Mouse (Mus musculus): ENCODE results near the gene Asgr2. TPM values are rescaled to one million over a fixed set of nuclear protein-coding genes. Genes with fewer than 3 reads are reported as not detected.
"Not testable (repeated sequence)": the region's sequence is repeated elsewhere in the genome, so short reads cannot be mapped to it uniquely, and the experiment has no call there.

The Asgr2 gene
- under 1 TPM in 1 of 2 experiments, not detected in 1; 0.32 TPM for total RNA-seq (2021)
- long read RNA-seq, experiment 1, result 0 reads
- long read RNA-seq, experiment 2, result 0 reads

DNA sequence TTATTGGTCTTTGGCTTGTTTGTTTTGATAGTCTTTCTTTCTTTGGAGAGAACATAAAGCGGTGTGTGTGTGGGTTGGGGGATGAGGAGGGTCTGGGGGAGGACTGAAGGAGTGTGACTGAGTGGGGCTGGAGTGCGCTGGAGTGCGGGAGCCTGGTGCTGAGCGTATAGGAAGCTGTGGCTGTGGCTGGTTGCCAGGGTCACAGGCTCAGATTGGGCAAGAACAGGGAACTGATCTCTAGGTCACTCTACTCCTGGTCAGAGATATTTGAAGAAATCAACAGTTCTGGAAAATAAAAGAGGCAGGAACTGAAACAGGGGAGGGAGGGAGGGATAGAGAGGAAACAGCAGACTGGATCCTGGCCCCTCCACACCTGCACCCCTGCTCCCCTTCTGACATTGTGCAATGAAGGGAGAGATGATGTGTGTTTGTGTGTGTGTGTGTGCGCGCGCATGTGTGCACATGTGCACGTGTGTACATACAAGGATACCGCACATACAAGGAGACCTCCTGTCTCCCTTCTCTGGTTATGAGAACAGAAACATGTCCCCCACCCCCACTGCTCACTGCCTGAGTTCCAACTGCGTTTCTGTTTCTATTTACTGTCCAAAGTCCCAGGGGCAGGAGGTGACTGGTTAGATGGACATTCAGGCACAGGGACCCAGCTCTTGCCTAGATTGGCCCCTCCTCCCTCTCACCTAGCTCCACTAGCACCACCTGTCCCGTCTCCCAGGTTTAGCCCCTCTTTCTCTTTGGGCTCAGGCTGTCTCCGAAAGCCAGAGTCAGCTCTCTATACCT, at the start of gene Asgr2:
Asgr2 (plus strand) TSS at position 659 of the 798 bp plus-strand sequence.
- no peak for DNase-seq

DNA sequence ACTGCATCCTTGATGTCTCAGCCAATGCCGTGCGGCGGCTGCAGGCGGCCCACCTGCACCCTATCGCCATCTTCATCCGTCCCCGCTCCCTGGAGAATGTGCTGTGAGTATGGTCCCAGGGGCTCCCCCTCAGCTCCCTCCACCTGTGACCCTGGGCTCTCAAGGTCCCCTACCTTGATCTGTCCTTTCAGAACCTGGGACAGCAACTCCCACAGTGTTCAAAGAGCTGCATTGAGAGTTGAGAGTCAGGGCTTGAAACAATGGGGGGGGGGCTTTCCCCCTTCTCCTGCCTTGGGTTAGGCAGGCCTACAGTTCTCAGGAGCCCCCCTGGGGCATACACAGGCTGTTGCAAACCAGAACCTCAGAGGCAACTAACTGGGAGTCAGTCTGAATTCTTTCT, 48.8 kb upstream of the Asgr2 start:
- no peak for DNase-seq

DNA sequence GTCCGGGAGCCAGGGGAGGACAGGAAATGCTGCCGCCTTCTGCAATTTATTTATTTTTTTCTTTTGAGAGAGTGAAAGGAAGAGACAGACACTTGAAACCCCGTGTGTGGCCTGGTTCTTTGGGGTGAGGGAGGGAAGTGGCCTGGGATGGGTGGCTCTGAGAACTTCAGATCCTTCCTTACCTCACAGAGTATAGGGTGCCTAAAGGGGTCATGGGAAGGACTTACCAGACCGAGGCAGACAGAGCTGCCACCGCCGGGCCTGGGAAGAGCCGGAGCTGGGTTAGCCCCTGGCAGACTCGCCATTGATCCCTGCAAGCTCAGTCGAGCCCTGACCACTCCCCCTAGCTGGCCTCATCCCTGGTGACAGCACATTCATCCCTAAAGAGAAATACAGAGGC, 47.0 kb upstream of the Asgr2 start:
- DNase-seq, result no peak

GRCm38 (mm10) chr11:70049366-70049765, 43.1 kb upstream of the Asgr2 start:
- DNase-seq, result no peak

DNA sequence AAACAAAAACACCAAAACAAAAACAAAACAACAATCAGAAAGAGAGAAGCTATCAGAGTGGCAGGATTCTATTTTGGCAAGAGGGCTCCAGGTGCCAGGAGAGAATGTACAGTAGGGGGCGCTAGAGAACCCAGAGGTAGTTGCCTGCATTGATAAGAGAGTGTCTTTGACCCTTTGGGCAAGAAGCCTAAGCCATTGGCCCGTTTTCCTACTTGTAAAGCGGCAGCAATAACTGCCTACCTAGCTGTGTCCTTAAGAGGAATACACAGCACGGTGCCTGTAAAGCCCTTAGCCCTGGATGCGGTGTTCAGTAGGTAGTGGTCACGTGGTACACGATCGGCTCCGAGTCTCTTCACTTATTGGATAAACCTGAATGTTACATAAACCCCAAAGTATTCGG, 42.6 kb upstream of the Asgr2 start:
- no peak for DNase-seq

DNA sequence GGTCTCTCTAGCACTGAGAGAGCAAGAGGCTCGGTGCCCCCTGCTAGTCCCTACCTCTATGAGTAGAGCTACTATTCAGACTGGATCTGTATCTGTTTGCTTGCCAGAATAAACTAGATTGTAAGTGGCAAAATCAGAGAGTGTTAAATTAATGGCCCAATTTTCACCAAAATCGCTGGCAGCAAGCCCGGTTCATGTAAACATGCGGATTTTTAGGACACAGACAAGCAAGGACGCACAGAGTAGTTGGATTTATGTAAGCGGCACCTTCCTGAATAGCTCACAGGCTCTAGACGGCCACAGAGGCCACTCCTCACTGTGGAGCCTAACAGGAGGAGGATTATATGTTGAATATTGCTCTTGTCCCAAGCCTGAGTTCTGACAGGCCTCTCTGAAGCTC, 39.3 kb upstream of the Asgr2 start:
- no peak for DNase-seq

DNA sequence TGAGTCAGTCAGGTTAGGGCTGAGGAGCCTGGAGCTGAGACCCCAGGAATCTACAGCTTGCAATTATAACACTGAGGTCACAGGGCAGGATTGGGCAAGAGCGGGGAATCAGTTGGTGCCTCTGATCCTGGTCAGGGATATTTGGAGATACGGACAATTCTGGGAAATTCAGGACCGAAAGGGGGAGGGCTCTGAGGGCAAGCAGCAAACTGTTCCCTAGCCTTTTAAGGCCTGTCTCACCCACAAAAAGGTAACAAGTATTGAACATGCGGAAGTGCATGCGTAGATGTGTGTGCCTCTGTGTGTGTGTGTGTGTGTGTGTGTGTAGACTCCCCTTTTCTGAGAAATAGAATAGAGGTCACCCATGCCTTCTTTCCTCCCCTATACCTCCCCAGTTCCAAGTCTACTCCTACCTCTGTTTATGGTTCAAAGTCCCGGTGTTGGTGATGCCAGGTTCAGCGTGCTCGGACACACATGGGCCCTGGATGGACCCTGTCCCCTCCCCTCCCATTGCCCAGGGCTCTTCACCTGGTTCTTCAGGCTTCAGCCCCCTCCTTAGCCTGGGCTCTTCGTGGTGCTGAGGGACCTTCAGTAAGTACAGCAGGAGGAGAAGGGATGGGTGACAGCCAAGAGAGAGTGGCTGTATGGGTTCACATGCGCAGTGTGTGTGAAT, 38.4 kb upstream of the Asgr2 start, which contains the start of gene Asgr1:
Asgr1 (plus strand) TSS at position 188 of the 673 bp plus-strand sequence.
- DNase-seq, result no peak

GRCm38 (mm10) chr11:70055618-70056214, 36.7 kb upstream of the Asgr2 start:
- DNase-seq, result peak; percentile 76

- DNase-seq, result no peak
These were observed 34.6 kb upstream of the Asgr2 start for GRCm38 (mm10) chr11:70057805-70058204.

DNA sequence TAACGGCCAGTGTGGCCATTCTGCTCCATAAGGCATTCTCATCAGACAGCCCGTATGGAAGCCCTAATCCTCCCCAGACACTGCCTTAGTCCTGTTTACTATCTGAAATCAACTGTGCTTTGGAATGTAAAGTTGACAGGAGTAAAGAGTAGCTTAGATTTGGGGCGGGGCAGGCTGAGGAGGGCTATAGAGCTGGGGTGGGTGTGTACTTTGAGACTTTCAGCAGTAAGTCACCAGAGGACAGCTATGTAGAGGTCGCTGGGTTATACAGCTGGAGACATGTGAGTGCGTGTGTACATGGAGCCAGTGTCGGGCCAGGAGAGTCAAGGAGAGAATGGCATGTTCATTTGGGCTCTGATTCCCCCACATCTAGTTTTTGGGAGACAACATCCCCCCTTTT, 32.5 kb upstream of the Asgr2 start:
- DNase-seq, result no peak

GRCm38 (mm10) chr11:70063053-70063452, 29.4 kb upstream of the Asgr2 start:
- no peak for DNase-seq

- DNase-seq, result no peak
These were observed 25.7 kb upstream of the Asgr2 start for GRCm38 (mm10) chr11:70066701-70067100.

DNA sequence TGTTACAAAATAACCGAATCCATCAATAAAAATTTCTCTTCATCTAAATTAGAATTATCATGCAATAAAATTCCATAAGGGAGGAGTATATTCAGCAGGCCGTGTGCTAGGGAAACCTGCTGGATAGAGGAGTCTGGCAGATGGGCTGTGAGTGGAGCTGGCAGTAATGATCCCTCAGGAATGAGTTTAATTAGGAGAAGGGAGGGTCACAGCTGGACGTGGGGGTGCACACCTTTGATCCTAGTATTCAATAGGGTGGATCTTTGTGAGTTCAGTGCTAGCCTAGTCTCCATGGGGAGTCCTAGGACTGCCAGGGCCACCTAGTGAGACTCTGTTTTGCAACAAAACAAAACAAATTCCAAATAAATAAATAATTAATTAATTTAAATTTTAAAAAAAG, 24.2 kb upstream of the Asgr2 start:
- DNase-seq, result no peak

GRCm38 (mm10) chr11:70070057-70070456, 22.4 kb upstream of the Asgr2 start:
- no peak for DNase-seq

DNA sequence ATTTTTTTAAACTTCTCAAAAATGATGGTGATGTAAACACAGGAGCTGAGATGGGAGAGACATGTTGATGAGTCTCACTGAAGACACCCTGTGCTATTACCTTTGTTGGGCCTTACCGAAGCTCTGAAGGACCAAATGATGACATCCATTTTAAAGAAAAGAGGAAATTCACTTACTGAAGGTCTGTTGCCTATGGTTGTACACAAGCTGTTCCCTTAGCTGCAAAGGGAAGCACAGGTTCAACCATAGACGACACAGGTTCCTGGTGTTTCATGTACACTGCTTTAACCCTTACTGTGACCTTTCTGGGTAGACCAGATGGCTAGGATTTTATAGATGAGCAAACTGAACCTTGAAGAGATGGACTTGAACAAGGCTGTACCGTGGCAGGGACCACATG, 21.8 kb upstream of the Asgr2 start:
- not testable (repeated sequence) for DNase-seq

DNA sequence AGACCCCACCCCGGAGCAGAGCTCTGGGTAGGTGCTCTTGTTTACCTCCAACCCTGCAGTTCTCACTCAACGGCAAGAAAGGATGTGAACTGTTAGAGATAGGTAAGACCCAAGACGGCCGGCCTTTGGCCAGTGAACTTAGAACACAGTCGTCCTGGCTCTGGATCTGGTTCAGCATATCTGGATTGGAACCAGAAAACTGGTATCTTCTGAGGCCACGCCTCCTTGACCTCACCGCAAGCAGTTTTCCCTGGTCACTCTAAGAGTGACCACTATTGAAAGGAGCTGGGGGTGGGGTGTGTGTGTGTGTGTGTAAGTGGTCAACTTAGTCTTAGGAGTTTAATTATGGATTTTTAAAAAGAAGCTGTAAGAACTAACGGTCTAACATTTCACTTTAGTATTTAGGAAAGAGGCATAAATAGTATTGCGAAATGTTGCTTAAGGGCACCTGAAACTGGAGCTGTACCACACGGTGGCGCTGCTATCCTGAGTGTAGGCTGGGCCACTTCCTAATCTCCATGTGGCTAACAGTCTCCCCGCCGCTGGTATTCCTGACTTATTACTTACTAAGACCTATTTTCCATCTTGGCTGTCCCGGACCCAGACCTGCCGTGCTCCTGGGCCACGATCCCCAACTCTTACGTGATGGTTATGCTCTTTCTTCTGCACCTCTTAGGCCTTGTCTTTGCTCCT, 17.9 kb upstream of the Asgr2 start:
- DNase-seq, result peak; percentile 85

DNA sequence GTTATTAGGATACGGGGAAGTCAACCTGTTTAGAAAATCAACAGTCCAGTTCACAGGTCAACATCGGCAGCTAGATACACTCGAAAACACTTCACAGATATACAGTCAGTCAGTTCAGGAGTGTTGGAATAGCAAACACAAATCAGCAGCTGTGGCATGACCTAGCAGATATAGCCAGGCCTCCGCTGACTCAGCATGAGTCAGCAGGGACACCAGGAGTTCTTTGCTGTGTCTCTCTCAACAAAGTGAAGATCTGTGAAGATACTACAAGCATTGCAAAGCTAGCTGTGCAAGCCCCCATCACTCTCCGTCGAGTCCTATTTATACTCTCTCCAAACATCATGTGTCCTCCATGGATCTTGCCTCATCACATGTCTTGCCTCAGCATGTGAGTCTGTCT, 16.9 kb upstream of the Asgr2 start:
- DNase-seq, result no peak

DNA sequence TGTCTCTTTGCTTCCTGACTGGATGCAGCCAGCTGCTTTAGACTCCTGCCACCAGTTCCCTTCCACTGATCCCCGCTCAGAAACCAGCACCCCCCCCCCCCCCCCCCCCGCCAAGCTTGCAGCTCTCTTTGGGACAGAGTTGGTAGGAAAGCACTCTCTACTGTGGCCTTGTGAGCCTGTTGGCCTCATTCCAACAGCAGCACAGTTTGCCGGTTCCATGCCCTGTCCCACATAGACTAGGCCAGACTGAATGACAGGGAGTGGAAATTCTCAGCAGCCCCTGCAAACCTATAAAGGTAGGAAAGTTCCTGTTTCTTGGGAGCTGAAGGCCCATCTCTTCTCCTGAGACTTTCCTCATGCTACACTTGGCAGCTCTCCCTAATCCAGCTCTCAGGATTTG, 15.0 kb upstream of the Asgr2 start:
- no peak for DNase-seq

- no peak for DNase-seq
These were observed 13.3 kb upstream of the Asgr2 start for GRCm38 (mm10) chr11:70079175-70079574.

DNA sequence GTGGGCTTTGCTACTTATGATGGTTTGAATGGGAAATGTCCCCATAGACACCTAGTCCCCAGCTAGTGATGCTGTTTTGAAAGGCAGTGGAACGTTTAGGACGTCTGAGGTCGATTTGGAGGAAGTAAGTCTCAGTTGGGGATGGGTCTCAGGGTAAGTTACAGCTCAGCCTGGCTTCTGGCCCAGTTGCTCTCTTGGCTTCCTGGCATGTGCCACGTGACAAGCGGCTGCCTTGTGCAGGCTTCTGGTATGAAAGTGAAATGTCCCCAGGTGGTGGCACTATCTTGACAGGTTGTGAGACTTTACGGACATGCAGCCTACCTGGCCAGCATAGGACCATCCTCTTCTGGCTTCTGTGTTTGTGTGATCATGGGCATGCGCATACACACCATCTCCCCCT, 12.5 kb upstream of the Asgr2 start:
- DNase-seq, result no peak

GRCm38 (mm10) chr11:70080803-70081590, 11.4 kb upstream of the Asgr2 start:
- no peak for DNase-seq

DNA sequence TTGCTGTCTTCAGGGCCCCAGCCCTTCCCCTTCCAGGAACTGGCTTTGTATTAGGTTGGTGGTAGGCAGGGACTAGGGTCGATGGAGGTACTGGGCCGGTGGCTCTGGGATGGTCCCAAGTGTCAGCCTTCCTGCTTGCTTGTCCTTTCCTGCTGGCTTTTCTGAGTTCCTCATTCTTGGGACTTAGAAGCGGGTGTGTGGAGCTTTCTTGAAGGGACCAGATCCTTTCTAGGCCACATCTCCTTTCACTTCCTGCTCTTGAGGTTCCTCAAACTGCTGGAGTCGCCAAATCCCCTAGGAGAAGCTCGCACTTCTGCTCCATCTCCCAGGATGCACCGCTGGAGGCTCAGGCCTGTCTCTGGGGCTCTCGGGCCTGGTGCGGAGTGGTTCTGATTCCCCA, 7.9 kb upstream of the Asgr2 start:
- no peak for DNase-seq
